Mouse (Mus musculus): ENCODE measurements around the gene Synj2.

- TF ChIP-seq CTCF (IDR thresholded peaks at IDR 0.05 in 2 of 3, conservative IDR thresholded peaks at IDR 0.05 in 1 of 3; ENCODE audit: control insufficient read depth in 1 of 3, insufficient read depth in 1 of 3, low read depth in 2 of 3, low read length in 3 of 3, poor library complexity in 1 of 3, severe bottlenecking in 1 of 3) (no peak), UBTF (IDR thresholded peaks at IDR 0.05; ENCODE audit: borderline replicate concordance, insufficient read depth, low read depth, low read length) (no peak), EP300 (IDR thresholded peaks at IDR 0.05; ENCODE audit: low read depth in 1 of 2, low read length in 2 of 2) (no peak), USF2 (IDR thresholded peaks at IDR 0.05; ENCODE audit: borderline replicate concordance in 1 of 2, insufficient read depth in 1 of 2, low read depth in 1 of 2, low read length in 2 of 2) (no peak), POLR2AphosphoS2 (IDR thresholded peaks at IDR 0.05; ENCODE audit: low read length) (no peak), POLR2A (IDR thresholded peaks at IDR 0.05; ENCODE audit: control insufficient read depth in 1 of 2, insufficient read depth in 1 of 2, low read depth in 1 of 2, low read length in 2 of 2, poor library complexity in 1 of 2) (no peak), ZC3H11A (IDR thresholded peaks at IDR 0.05; ENCODE audit: low read depth, low read length) (no peak), NRF1 (IDR thresholded peaks at IDR 0.05; ENCODE audit: insufficient read depth, low read depth, low read length, poor library complexity, severe bottlenecking) (no peak), MAFK (IDR thresholded peaks at IDR 0.05; ENCODE audit: borderline replicate concordance, low read depth, low read length) (no peak)
Measured at GRCm38 (mm10) chr17:5977056-5977920, 36.2 kb downstream of the Synj2 start.
